Mouse (Mus musculus) heart, embryonic 16.5 days (tissue): ENCODE measurements around the gene Rabif. TPM values are rescaled to one million over a fixed set of nuclear protein-coding genes. Genes with fewer than 3 reads are reported as not detected.
"Not testable (repeated sequence)": the region's sequence is repeated elsewhere in the genome, so short reads cannot be mapped to it uniquely, and the experiment has no call there.

Experiments used
- ATAC-seq: fragments of 200-750 bp; cut with Nextera tagmentation; replicated peaks from 2 replicates; pipeline ENCODE4 v1.8.0; 2017; ENCODE audit warnings: moderate number of reproducible peaks; ENCODE audit not compliant: insufficient read depth, low FRiP score; ENCODE audit errors: extremely low read depth
- H3K27ac ChIP-seq: fragments of 300-500 bp; sonication (generic); 2 replicates; pipeline ENCODE4 v1.5.1; 2014; ENCODE audit warnings: mild to moderate bottlenecking, low read length, control low read depth, moderate library complexity
- H3K27me3 ChIP-seq: fragments of 300-500 bp; sonication (generic); 2 replicates; pipeline ENCODE4 v1.6.1; 2014; ENCODE audit warnings: low read length, mixed read lengths; ENCODE audit not compliant: control insufficient read depth, insufficient read depth
- H3K36me3 ChIP-seq: fragments of 300-500 bp; sonication (generic); 2 replicates; pipeline ENCODE4 v1.6.1; 2014; ENCODE audit not compliant: control insufficient read depth, insufficient read depth
- H3K4me1 ChIP-seq: fragments of 300-500 bp; sonication (generic); 2 replicates; pipeline ENCODE4 v1.6.1; 2014; ENCODE audit warnings: low read length, mixed read lengths; ENCODE audit not compliant: control insufficient read depth, insufficient read depth
- H3K4me2 ChIP-seq: fragments of 300-500 bp; sonication (generic); 2 replicates; pipeline ENCODE4 v1.6.1; 2014; ENCODE audit warnings: low read depth, mild to moderate bottlenecking, control low read depth, low read length
- H3K4me3 ChIP-seq: fragments of 300-500 bp; sonication (generic); 2 replicates; pipeline ENCODE4 v1.5.1; 2014; ENCODE audit warnings: mild to moderate bottlenecking, control low read depth, low read length
- H3K9ac ChIP-seq: fragments of 300-500 bp; sonication (generic); 2 replicates; pipeline ENCODE4 v1.6.1; 2014; ENCODE audit warnings: low read length, control low read depth
- H3K9me3 ChIP-seq: fragments of 300-500 bp; sonication (generic); replicated peaks from 2 replicates; pipeline ENCODE4 v1.6.1; 2016; ENCODE audit warnings: low read length; ENCODE audit not compliant: control insufficient read depth
- WGBS: fragments of 180-500 bp; shearing (Covaris S2); extraction: QIAGEN DNeasy Blood & Tissue Kit; methylation state at CpG from one replicate; pipeline ENCODE4 v1.1.7; 2014; 5-methylcytosine and 5-hydroxymethylcytosine counted together
- polyA plus RNA-seq: library from polyadenylated mRNA; unstranded; fragments of >200 nt; fragmentation: Nextera tagmentation; extraction: Ambion mirVana; gene quantifications from 2 replicates; pipeline ENCODE4 v1.2.1, GENCODE M21; 2015

The Rabif gene
- polyA plus RNA-seq, 1 experiment from 2014 or later: 29.9 TPM

- Histone ChIP-seq H3K4me1 (no peaks in the 10 kb centered on the region), H3K9me3 (no peaks in the 10 kb centered on the region), H3K27me3 (no peaks in the 10 kb centered on the region), H3K27ac (no peak overlapping the region), H3K9ac (no peak overlapping the region), H3K4me2 (no peak overlapping the region), H3K36me3 (no peaks in the 10 kb centered on the region), H3K4me3 (no peak overlapping the region)
- ATAC-seq: no peak
- WGBS: 67% methylated on average over 6 of the region's 6 CpGs
Observed at GRCm38 (mm10) chr1:134526752-134527151, 32.3 kb downstream of the Rabif start.

GRCm38 (mm10) chr1:134530618-134531017 is 36.2 kb downstream of the Rabif start:
- Histone ChIP-seq H3K9ac (no peak overlapping the region), H3K36me3 (no peaks in the 10 kb centered on the region), H3K9me3 (no peaks in the 10 kb centered on the region), H3K4me2 (no peak overlapping the region), H3K27ac (no peak overlapping the region), H3K4me1 (no peaks in the 10 kb centered on the region), H3K4me3 (no peak overlapping the region), H3K27me3 (no peaks in the 10 kb centered on the region)
- no peak for ATAC-seq
- 79% methylated on average over 6 of the region's 6 CpGs for WGBS

GRCm38 (mm10) chr1:134533710-134534109 is 39.3 kb downstream of the Rabif start:
- H3K4me2 ChIP-seq, H3K36me3 ChIP-seq, ATAC-seq, H3K27ac ChIP-seq, H3K9ac ChIP-seq, H3K4me3 ChIP-seq, H3K4me1 ChIP-seq, H3K27me3 ChIP-seq, H3K9me3 ChIP-seq: not testable (repeated sequence)
- WGBS: 86% methylated on average over 10 of the region's 10 CpGs

- WGBS: 97% methylated on average over 1 of the region's 1 CpGs
- no peak for ATAC-seq
Observed at GRCm38 (mm10) chr1:134535054-134535453, 40.6 kb downstream of the Rabif start.

GRCm38 (mm10) chr1:134535513-134535912 is 41.1 kb downstream of the Rabif start:
- Histone ChIP-seq H3K9ac (no peak overlapping the region), H3K9me3 (no peaks in the 10 kb centered on the region), H3K36me3 (no peaks in the 10 kb centered on the region), H3K4me2 (no peak overlapping the region), H3K27me3 (no peaks in the 10 kb centered on the region), H3K27ac (no peak overlapping the region), H3K4me3 (no peak overlapping the region), H3K4me1 (no peaks in the 10 kb centered on the region)
- 71% methylated on average over 3 of the region's 3 CpGs for WGBS
- no peak for ATAC-seq

More at GRCm38 (mm10) chr1:134535054-134535453, 40.6 kb downstream of the Rabif start:
- no peaks in the 10 kb centered on the region for H3K9me3 ChIP-seq
- no peaks in the 10 kb centered on the region for H3K4me1 ChIP-seq
- no peak overlapping the region for H3K4me3 ChIP-seq
- no peak overlapping the region for H3K9ac ChIP-seq
- no peak overlapping the region for H3K4me2 ChIP-seq
- no peak overlapping the region for H3K27ac ChIP-seq
- no peaks in the 10 kb centered on the region for H3K36me3 ChIP-seq
- no peaks in the 10 kb centered on the region for H3K27me3 ChIP-seq

- H3K4me1 ChIP-seq: no peaks in the 10 kb centered on the region
- ATAC-seq: no peak
- no peaks in the 10 kb centered on the region for H3K27me3 ChIP-seq
- no peaks in the 10 kb centered on the region for H3K36me3 ChIP-seq
- no peak overlapping the region for H3K4me3 ChIP-seq
- H3K9me3 ChIP-seq: peaks cover 9% of the 10 kb centered on the region; the same call in 1 of the 2 replicates
- H3K4me2 ChIP-seq: no peak overlapping the region
- H3K27ac ChIP-seq: no peak overlapping the region
- no peak overlapping the region for H3K9ac ChIP-seq
- WGBS: 82% methylated on average over 10 of the region's 10 CpGs
Observed at GRCm38 (mm10) chr1:134540610-134541009, 46.2 kb downstream of the Rabif start.

- Histone ChIP-seq H3K36me3 (no peaks in the 10 kb centered on the region), H3K27ac (no peak overlapping the region), H3K4me2 (no peak overlapping the region), H3K9ac (no peak overlapping the region), H3K9me3 (peaks cover 9% of the 10 kb centered on the region; the same call in 1 of the 2 replicates), H3K27me3 (no peaks in the 10 kb centered on the region), H3K4me3 (no peak overlapping the region), H3K4me1 (no peaks in the 10 kb centered on the region)
- 57% methylated on average over 4 of the region's 4 CpGs for WGBS
- ATAC-seq: no peak
Observed at GRCm38 (mm10) chr1:134548231-134548630, 53.8 kb downstream of the Rabif start.

GRCm38 (mm10) chr1:134549632-134550132 is 55.2 kb downstream of the Rabif start, which contains the start of gene Mgat4e:
Gene Mgat4e, minus strand, starts transcription at chr1:134549682.
- no peak within 1 kb of the TSS for H3K4me3 ChIP-seq
- H3K27me3 ChIP-seq: no peaks in the 10 kb centered on the region
- no peak within 1 kb of the TSS for H3K9ac ChIP-seq
- H3K4me1 ChIP-seq: no peaks in the 10 kb centered on the region
- peaks cover 8% of the 10 kb centered on the region; the same call in 1 of the 2 replicates for H3K9me3 ChIP-seq
- ATAC-seq: no peak
- 50% methylated on average over 7 of the region's 7 CpGs for WGBS
- H3K27ac ChIP-seq: no peak within 1 kb of the TSS
- no peak within 1 kb of the TSS for H3K4me2 ChIP-seq
- H3K36me3 ChIP-seq: no peaks in the 10 kb centered on the region

GRCm38 (mm10) chr1:134551869-134552268 is 57.4 kb downstream of the Rabif start:
- Histone ChIP-seq H3K4me1 (peaks cover 7% of the 10 kb centered on the region; the same call in 1 of the 2 replicates), H3K27ac (no peak overlapping the region), H3K4me3 (no peak overlapping the region), H3K9ac (no peak overlapping the region), H3K36me3 (no peaks in the 10 kb centered on the region), H3K4me2 (no peak overlapping the region), H3K9me3 (no peaks in the 10 kb centered on the region), H3K27me3 (no peaks in the 10 kb centered on the region)
- 82% methylated on average over 3 of the region's 3 CpGs for WGBS
- no peak for ATAC-seq
